Mouse (Mus musculus): Measurements from ENCODE around the gene Cklf. TPM values are rescaled to one million over a fixed set of nuclear protein-coding genes. Genes with fewer than 3 reads are reported as not detected.

The Cklf gene
- polyA plus RNA-seq, 1 experiment from 2014 or later = 17.8 TPM

- no peak for TF ChIP-seq CTCF (IDR thresholded peaks at IDR 0.05; ENCODE audit: low read depth)
- H3K9ac ChIP-seq (ENCODE audit: low read depth, low read length) = no peak overlapping the region
- whole genome bisulfite sequencing = 49% methylated on average over 12 of the region's 12 CpGs
- H3K27ac ChIP-seq (ENCODE audit: low read depth, low read length) = no peak overlapping the region
- H3K4me2 ChIP-seq (replicated peaks; ENCODE audit: low read depth) = no peak overlapping the region
- no peaks in the 10 kb centered on the region for H3K27me3 ChIP-seq (replicated peaks; ENCODE audit: control insufficient read depth, insufficient read depth, low read length)
- H3K4me1 ChIP-seq (replicated peaks; ENCODE audit: control insufficient read depth, insufficient read depth, low read length) = 0 out of 2 replicates have a peak, but pooled peaks cover 6% of the 10 kb centered on the region
- no peaks in the 10 kb centered on the region for H3K9me3 ChIP-seq (ENCODE audit: control insufficient read depth)
- H3K36me3 ChIP-seq (ENCODE audit: control insufficient read depth, insufficient read depth) = peaks cover 55% of the 10 kb centered on the region
- no peak for ATAC-seq
- H3K4me3 ChIP-seq (ENCODE audit: low read depth, low read length) = no peak overlapping the region
Measured at GRCm38 (mm10) chr8:104242038-104242644, 8.5 kb upstream of the Cklf start.

DNA sequence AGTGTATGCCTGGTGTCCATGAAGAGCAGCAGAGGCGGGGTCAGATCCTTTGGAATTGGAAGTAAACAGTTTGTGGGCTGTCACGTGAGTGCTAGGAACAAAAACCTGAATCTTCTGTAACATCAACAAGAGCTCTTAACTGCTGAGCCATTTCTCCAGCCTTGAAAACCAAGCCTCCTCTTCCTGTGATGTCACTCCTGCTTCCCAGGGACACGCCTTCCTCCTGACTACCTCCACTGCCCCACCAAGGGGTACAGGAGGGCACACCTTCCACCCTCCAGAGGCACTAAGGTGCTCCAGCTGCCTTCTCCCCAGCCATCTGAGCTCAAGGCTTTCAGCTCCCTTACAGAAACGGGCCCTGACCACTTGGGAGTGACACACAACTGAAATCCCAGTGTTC, 4.0 kb upstream of the Cklf start:
- 75% methylated on average over 4 of the region's 4 CpGs for WGBS
- ATAC-seq = no peak
- Histone ChIP-seq H3K4me1 (replicated peaks; ENCODE audit: control insufficient read depth, insufficient read depth, low read length) (peaks cover 15% of the 10 kb centered on the region; the same call in 1 of the 2 replicates), H3K9ac (ENCODE audit: low read depth, low read length) (no peak overlapping the region), H3K27me3 (replicated peaks; ENCODE audit: control insufficient read depth, insufficient read depth, low read length) (no peaks in the 10 kb centered on the region), H3K36me3 (ENCODE audit: control insufficient read depth, insufficient read depth) (peaks cover 16% of the 10 kb centered on the region), H3K27ac (ENCODE audit: low read depth, low read length) (no peak overlapping the region), H3K9me3 (ENCODE audit: control insufficient read depth) (no peaks in the 10 kb centered on the region), H3K4me2 (replicated peaks; ENCODE audit: low read depth) (no peak overlapping the region), H3K4me3 (ENCODE audit: low read depth, low read length) (no peak overlapping the region)
- TF ChIP-seq CTCF (IDR thresholded peaks at IDR 0.05; ENCODE audit: low read depth) = no peak

GRCm38 (mm10) chr8:104247054-104247907, 3.4 kb upstream of the Cklf start:
- Histone ChIP-seq H3K36me3 (ENCODE audit: control insufficient read depth, insufficient read depth) (peaks cover 16% of the 10 kb centered on the region), H3K4me3 (ENCODE audit: low read depth, low read length) (peak overlapping the region; percentile 91), H3K9me3 (ENCODE audit: control insufficient read depth) (no peaks in the 10 kb centered on the region), H3K4me2 (replicated peaks; ENCODE audit: low read depth) (peak overlapping the region; percentile 94), H3K9ac (ENCODE audit: low read depth, low read length) (peak overlapping the region; percentile 70; the same call in 1 of the 2 replicates), H3K27me3 (replicated peaks; ENCODE audit: control insufficient read depth, insufficient read depth, low read length) (no peaks in the 10 kb centered on the region), H3K27ac (ENCODE audit: low read depth, low read length) (no peak overlapping the region), H3K4me1 (replicated peaks; ENCODE audit: control insufficient read depth, insufficient read depth, low read length) (peaks cover 15% of the 10 kb centered on the region; the same call in 1 of the 2 replicates)
- no peak for ATAC-seq
- TF ChIP-seq CTCF (IDR thresholded peaks at IDR 0.05; ENCODE audit: low read depth) = no peak
- 55% methylated on average over 22 of the region's 22 CpGs for WGBS

GRCm38 (mm10) chr8:104247908-104248275, 2.8 kb upstream of the Cklf start:
- ATAC-seq = peak; percentile 48
- no peaks in the 10 kb centered on the region for H3K27me3 ChIP-seq (replicated peaks; ENCODE audit: control insufficient read depth, insufficient read depth, low read length)
- peak overlapping the region; percentile 94 for H3K4me2 ChIP-seq (replicated peaks; ENCODE audit: low read depth)
- H3K4me3 ChIP-seq (ENCODE audit: low read depth, low read length) = peak overlapping the region; percentile 91
- H3K36me3 ChIP-seq (ENCODE audit: control insufficient read depth, insufficient read depth) = peaks cover 13% of the 10 kb centered on the region
- no peak for TF ChIP-seq CTCF (IDR thresholded peaks at IDR 0.05; ENCODE audit: low read depth)
- peaks cover 15% of the 10 kb centered on the region; the same call in 1 of the 2 replicates for H3K4me1 ChIP-seq (replicated peaks; ENCODE audit: control insufficient read depth, insufficient read depth, low read length)
- H3K27ac ChIP-seq (ENCODE audit: low read depth, low read length) = no peak overlapping the region
- H3K9me3 ChIP-seq (ENCODE audit: control insufficient read depth) = no peaks in the 10 kb centered on the region
- WGBS = 2% methylated on average over 11 of the region's 11 CpGs
- peak overlapping the region; percentile 70 for H3K9ac ChIP-seq (ENCODE audit: low read depth, low read length)

DNA sequence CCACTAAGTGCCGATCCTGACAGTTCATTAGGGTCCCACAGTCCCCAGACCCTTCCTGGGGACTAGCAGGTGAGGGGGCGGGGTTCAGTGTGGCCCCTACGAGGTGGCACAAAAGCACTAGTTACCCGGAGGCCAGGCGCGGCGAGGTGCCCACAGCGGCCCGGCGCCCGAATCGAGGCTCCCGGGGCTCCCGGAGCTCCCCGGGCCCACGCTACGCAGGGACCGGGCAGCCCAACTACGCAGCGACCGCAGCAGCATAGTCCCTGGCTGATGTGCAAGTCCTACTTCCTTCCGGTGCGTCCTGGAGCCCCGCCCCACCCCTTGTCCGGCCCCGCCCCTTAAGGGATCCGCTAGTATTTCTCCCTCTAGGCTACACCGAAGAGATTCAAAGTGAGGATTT, 2.4 kb upstream of the Cklf start, which contains the start of gene Tk2:
Gene Tk2 (minus strand): TSS at position 283 of the 400 bp plus-strand sequence.
- Histone ChIP-seq H3K27ac (ENCODE audit: low read depth, low read length) (peak within 1 kb of the TSS; percentile 37; the same call in 1 of the 2 replicates), H3K4me3 (ENCODE audit: low read depth, low read length) (peak within 1 kb of the TSS; percentile 91), H3K27me3 (replicated peaks; ENCODE audit: control insufficient read depth, insufficient read depth, low read length) (no peaks in the 10 kb centered on the region), H3K4me2 (replicated peaks; ENCODE audit: low read depth) (peak within 1 kb of the TSS; percentile 94), H3K4me1 (replicated peaks; ENCODE audit: control insufficient read depth, insufficient read depth, low read length) (peaks cover 15% of the 10 kb centered on the region; the same call in 1 of the 2 replicates), H3K9ac (ENCODE audit: low read depth, low read length) (peak within 1 kb of the TSS; percentile 70), H3K36me3 (ENCODE audit: control insufficient read depth, insufficient read depth) (peaks cover 9% of the 10 kb centered on the region; the same call in 1 of the 2 replicates), H3K9me3 (ENCODE audit: control insufficient read depth) (no peaks in the 10 kb centered on the region)
- WGBS = under 1% methylated on average over 28 of the region's 28 CpGs
- ATAC-seq = peak; percentile 84
- TF ChIP-seq CTCF (IDR thresholded peaks at IDR 0.05; ENCODE audit: low read depth) = no peak

DNA sequence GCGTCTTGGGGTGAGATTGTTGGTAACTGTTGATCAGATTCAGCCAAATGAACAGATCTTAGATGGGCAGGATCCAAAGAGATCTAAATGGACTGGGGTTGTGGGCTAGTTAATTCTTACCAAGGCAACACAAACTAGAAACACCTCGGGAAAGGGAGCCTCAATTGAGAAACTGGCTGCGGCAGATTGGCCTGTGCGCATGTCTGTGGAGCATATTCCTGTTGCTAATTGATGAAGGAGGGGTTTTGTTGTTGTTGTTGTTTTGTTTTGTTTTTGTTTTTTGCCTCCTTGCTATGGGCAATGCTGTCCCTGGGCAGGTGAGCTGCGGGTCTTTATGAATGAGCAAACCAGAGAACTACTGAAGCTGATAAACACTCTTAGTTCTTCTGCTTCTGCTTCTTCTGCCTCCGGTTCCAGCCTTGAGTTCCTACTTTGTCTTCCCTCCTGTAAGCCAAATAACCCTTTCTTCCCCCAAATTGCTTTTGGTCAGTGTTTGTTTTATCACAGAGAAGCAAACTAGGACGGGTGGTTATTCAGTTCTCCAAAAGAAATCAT, 1.1 kb upstream of the Cklf start:
- H3K4me2 ChIP-seq (replicated peaks; ENCODE audit: low read depth) = no peak overlapping the region
- WGBS = 85% methylated on average over 7 of the region's 7 CpGs
- H3K27ac ChIP-seq (ENCODE audit: low read depth, low read length) = no peak overlapping the region
- H3K27me3 ChIP-seq (replicated peaks; ENCODE audit: control insufficient read depth, insufficient read depth, low read length) = no peaks in the 10 kb centered on the region
- peaks cover 15% of the 10 kb centered on the region; the same call in 1 of the 2 replicates for H3K4me1 ChIP-seq (replicated peaks; ENCODE audit: control insufficient read depth, insufficient read depth, low read length)
- H3K9ac ChIP-seq (ENCODE audit: low read depth, low read length) = no peak overlapping the region
- ATAC-seq = no peak
- H3K36me3 ChIP-seq (ENCODE audit: control insufficient read depth, insufficient read depth) = peaks cover 8% of the 10 kb centered on the region; the same call in 1 of the 2 replicates
- no peaks in the 10 kb centered on the region for H3K9me3 ChIP-seq (ENCODE audit: control insufficient read depth)
- H3K4me3 ChIP-seq (ENCODE audit: low read depth, low read length) = no peak overlapping the region
- no peak for TF ChIP-seq CTCF (IDR thresholded peaks at IDR 0.05; ENCODE audit: low read depth)

Data from intestine, postnatal 0 days (tissue).